Mouse (Mus musculus) midbrain, embryonic 14.5 days (tissue): ENCODE data around the gene Spred1. TPM values are rescaled to one million over a fixed set of nuclear protein-coding genes. Genes with fewer than 3 reads are reported as not detected.

Source experiments
- ATAC-seq: fragments of 200-750 bp; cut with Nextera tagmentation; 2 replicates; pipeline ENCODE4 v1.8.0; 2017; ENCODE audit warnings: moderate number of reproducible peaks, moderate library complexity; ENCODE audit not compliant: low FRiP score, low TSS enrichment
- DNase-seq: peaks from one replicate; pipeline ENCODE4 v3.0.0-alpha.2; 2015
- H3K27ac ChIP-seq: fragments of 300-500 bp; sonication (generic); replicated peaks from 2 replicates; pipeline ENCODE4 v1.5.1; 2014; ENCODE audit warnings: mild to moderate bottlenecking, low read depth, low read length, moderate library complexity
- H3K27me3 ChIP-seq: fragments of 300-500 bp; sonication (generic); 2 replicates; pipeline ENCODE4 v1.6.1; 2014; ENCODE audit warnings: low read length, control low read depth, mixed read lengths; ENCODE audit not compliant: control insufficient read depth, insufficient read depth
- H3K36me3 ChIP-seq: fragments of 300-500 bp; sonication (generic); 2 replicates; pipeline ENCODE4 v1.6.1; 2014; ENCODE audit warnings: low read length, control low read depth; ENCODE audit not compliant: control insufficient read depth, insufficient read depth
- H3K4me1 ChIP-seq: fragments of 300-500 bp; sonication (generic); 2 replicates; pipeline ENCODE4 v1.6.1; 2014; ENCODE audit warnings: mild to moderate bottlenecking, antibody characterized with exemption, low read length, control low read depth; ENCODE audit not compliant: control insufficient read depth, insufficient read depth
- H3K4me2 ChIP-seq: fragments of 300-500 bp; sonication (generic); 2 replicates; pipeline ENCODE4 v1.6.1; 2014; ENCODE audit warnings: mild to moderate bottlenecking, low read length, moderate library complexity
- H3K4me3 ChIP-seq: fragments of 300-500 bp; sonication (generic); replicated peaks from 2 replicates; pipeline ENCODE4 v1.5.1; 2014; ENCODE audit warnings: low read depth, low read length
- H3K9ac ChIP-seq: fragments of 300-500 bp; sonication (generic); replicated peaks from 2 replicates; pipeline ENCODE4 v1.6.1; 2014; ENCODE audit warnings: mild to moderate bottlenecking, low read length, moderate library complexity
- H3K9me3 ChIP-seq: fragments of 300-500 bp; sonication (generic); 2 replicates; pipeline ENCODE4 v1.6.1; 2016; ENCODE audit warnings: low read length, control low read depth, mixed read lengths; ENCODE audit not compliant: control insufficient read depth
- WGBS: fragments of 180-500 bp; shearing (Covaris S2); extraction: QIAGEN DNeasy Blood & Tissue Kit; methylation state at CpG from one replicate; pipeline ENCODE4 v1.1.7; 2014; 5-methylcytosine and 5-hydroxymethylcytosine counted together
- polyA plus RNA-seq: library from polyadenylated mRNA; unstranded; fragments of >200 nt; fragmentation: Nextera tagmentation; extraction: Ambion mirVana; gene quantifications from 2 replicates; pipeline ENCODE4 v1.2.1, GENCODE M21; 2014

Spred1 gene
- polyA plus RNA-seq, 1 experiment from 2014 or later: 18.9 TPM

GRCm38 (mm10) chr2:117090061-117090460 is 31.1 kb upstream of the Spred1 start:
- no peak overlapping the region for H3K9ac ChIP-seq
- H3K4me3 ChIP-seq: no peak overlapping the region
- no peaks in the 10 kb centered on the region for H3K36me3 ChIP-seq
- no peaks in the 10 kb centered on the region for H3K4me1 ChIP-seq
- H3K4me2 ChIP-seq: no peak overlapping the region
- no peaks in the 10 kb centered on the region for H3K9me3 ChIP-seq
- DNase-seq (no peak), ATAC-seq (no peak)
- H3K27ac ChIP-seq: no peak overlapping the region
- H3K27me3 ChIP-seq: no peaks in the 10 kb centered on the region
- WGBS: 80% methylated on average over 3 of the region's 3 CpGs

GRCm38 (mm10) chr2:117092946-117093401 is 28.2 kb upstream of the Spred1 start:
- Histone ChIP-seq H3K27ac (no peak overlapping the region), H3K4me3 (no peak overlapping the region), H3K9me3 (no peaks in the 10 kb centered on the region), H3K27me3 (no peaks in the 10 kb centered on the region), H3K9ac (no peak overlapping the region), H3K4me1 (no peaks in the 10 kb centered on the region), H3K4me2 (no peak overlapping the region), H3K36me3 (no peaks in the 10 kb centered on the region)
- 78% methylated on average over 2 of the region's 2 CpGs for WGBS
- DNase-seq (no peak), ATAC-seq (no peak)

GRCm38 (mm10) chr2:117095491-117095890 is 25.7 kb upstream of the Spred1 start:
- H3K4me3 ChIP-seq: no peak overlapping the region
- no peak overlapping the region for H3K4me2 ChIP-seq
- H3K4me1 ChIP-seq: no peaks in the 10 kb centered on the region
- no peak for ATAC-seq
- no peaks in the 10 kb centered on the region for H3K36me3 ChIP-seq
- H3K9ac ChIP-seq: no peak overlapping the region
- 47% methylated on average over 3 of the region's 3 CpGs for WGBS
- no peaks in the 10 kb centered on the region for H3K9me3 ChIP-seq
- no peak for DNase-seq
- H3K27me3 ChIP-seq: no peaks in the 10 kb centered on the region; the same call in 1 of the 2 replicates
- H3K27ac ChIP-seq: no peak overlapping the region

- H3K9ac ChIP-seq: no peak overlapping the region
- DNase-seq: no peak
- no peak overlapping the region for H3K4me3 ChIP-seq
- WGBS: 84% methylated on average over 5 of the region's 5 CpGs
- H3K4me1 ChIP-seq: no peaks in the 10 kb centered on the region
- no peaks in the 10 kb centered on the region for H3K9me3 ChIP-seq
- H3K27me3 ChIP-seq: no peaks in the 10 kb centered on the region; the same call in 1 of the 2 replicates
- no peaks in the 10 kb centered on the region for H3K36me3 ChIP-seq
- no peak overlapping the region for H3K4me2 ChIP-seq
- H3K27ac ChIP-seq: no peak overlapping the region
- ATAC-seq: no peak
Observed at GRCm38 (mm10) chr2:117097305-117097704, 23.9 kb upstream of the Spred1 start.

- Histone ChIP-seq H3K4me3 (no peak overlapping the region), H3K4me2 (no peak overlapping the region), H3K36me3 (no peaks in the 10 kb centered on the region), H3K9me3 (no peaks in the 10 kb centered on the region), H3K4me1 (no peaks in the 10 kb centered on the region), H3K27me3 (no peaks in the 10 kb centered on the region; the same call in 1 of the 2 replicates), H3K27ac (no peak overlapping the region), H3K9ac (no peak overlapping the region)
- DNase-seq (no peak), ATAC-seq (no peak)
- 27% methylated on average over 10 of the region's 10 CpGs for WGBS
Observed at GRCm38 (mm10) chr2:117099316-117099715, 21.9 kb upstream of the Spred1 start.

- Histone ChIP-seq H3K27me3 (no peaks in the 10 kb centered on the region; the same call in 1 of the 2 replicates), H3K36me3 (no peaks in the 10 kb centered on the region), H3K9me3 (no peaks in the 10 kb centered on the region), H3K4me3 (no peak overlapping the region), H3K9ac (no peak overlapping the region), H3K4me1 (no peaks in the 10 kb centered on the region), H3K27ac (no peak overlapping the region), H3K4me2 (no peak overlapping the region)
- DNase-seq (peak; percentile 15), ATAC-seq (no peak)
- WGBS: under 1% methylated on average over 4 of the region's 4 CpGs
Observed at GRCm38 (mm10) chr2:117103461-117103860, 17.7 kb upstream of the Spred1 start.

GRCm38 (mm10) chr2:117105407-117105806 is 15.8 kb upstream of the Spred1 start:
- 80% methylated on average over 7 of the region's 7 CpGs for WGBS

GRCm38 (mm10) chr2:117108059-117108458 is 13.1 kb upstream of the Spred1 start:
- no peaks in the 10 kb centered on the region for H3K36me3 ChIP-seq
- no peak overlapping the region for H3K4me3 ChIP-seq
- no peaks in the 10 kb centered on the region for H3K27me3 ChIP-seq
- H3K27ac ChIP-seq: no peak overlapping the region
- ATAC-seq: no peak
- DNase-seq: no peak
- H3K9me3 ChIP-seq: no peaks in the 10 kb centered on the region
- no peak overlapping the region for H3K9ac ChIP-seq
- 62% methylated on average over 4 of the region's 4 CpGs for WGBS
- H3K4me1 ChIP-seq: no peaks in the 10 kb centered on the region
- no peak overlapping the region for H3K4me2 ChIP-seq

More at GRCm38 (mm10) chr2:117105407-117105806, 15.8 kb upstream of the Spred1 start:
- H3K4me3 ChIP-seq: no peak overlapping the region
- H3K9me3 ChIP-seq: no peaks in the 10 kb centered on the region
- DNase-seq (no peak), ATAC-seq (no peak)
- no peaks in the 10 kb centered on the region for H3K27me3 ChIP-seq
- H3K27ac ChIP-seq: no peak overlapping the region
- H3K36me3 ChIP-seq: no peaks in the 10 kb centered on the region
- H3K4me1 ChIP-seq: no peaks in the 10 kb centered on the region
- H3K9ac ChIP-seq: no peak overlapping the region
- H3K4me2 ChIP-seq: no peak overlapping the region

- DNase-seq (no peak), ATAC-seq (no peak)
- no peak overlapping the region for H3K4me3 ChIP-seq
- no peak overlapping the region for H3K4me2 ChIP-seq
- H3K27ac ChIP-seq: no peak overlapping the region
- no peaks in the 10 kb centered on the region for H3K27me3 ChIP-seq
- WGBS: 84% methylated on average over 2 of the region's 2 CpGs
- no peaks in the 10 kb centered on the region for H3K36me3 ChIP-seq
- H3K9me3 ChIP-seq: no peaks in the 10 kb centered on the region
- no peak overlapping the region for H3K9ac ChIP-seq
- no peaks in the 10 kb centered on the region for H3K4me1 ChIP-seq
Observed at GRCm38 (mm10) chr2:117109296-117109695, 11.9 kb upstream of the Spred1 start.
